Mouse (Mus musculus) stomach, postnatal 0 days (tissue): Measurements from ENCODE around the gene Rin1. TPM values are rescaled to one million over a fixed set of nuclear protein-coding genes. Genes with fewer than 3 reads are reported as not detected.
A peak's percentile ranks its signal among the peaks of the same experiment; 100 is the strongest.

Experiments
- ATAC-seq: fragments of 200-750 bp; cut with Nextera tagmentation; 2 replicates; pipeline ENCODE4 v1.8.0; 2017; ENCODE audit not compliant: low FRiP score, low TSS enrichment
- DNase-seq: peaks from one replicate; pipeline ENCODE4 v3.0.0-alpha.2; 2016; ENCODE audit warnings: low spot score
- H3K27ac ChIP-seq: fragments of 300-500 bp; sonication (generic); replicated peaks from 2 replicates; pipeline ENCODE4 v1.5.1; 2014; ENCODE audit warnings: mild to moderate bottlenecking, control low read depth
- H3K27me3 ChIP-seq: fragments of 300-500 bp; sonication (generic); 2 replicates; pipeline ENCODE4 v1.6.1; 2014; ENCODE audit warnings: low read length; ENCODE audit not compliant: control insufficient read depth, insufficient read depth
- H3K36me3 ChIP-seq: fragments of 300-500 bp; sonication (generic); 2 replicates; pipeline ENCODE4 v1.6.1; 2014; ENCODE audit warnings: low read length, mixed read lengths; ENCODE audit not compliant: control insufficient read depth, insufficient read depth
- H3K4me1 ChIP-seq: fragments of 300-500 bp; sonication (generic); replicated peaks from 2 replicates; pipeline ENCODE4 v1.6.1; 2014; ENCODE audit warnings: antibody characterized with exemption; ENCODE audit not compliant: control insufficient read depth, insufficient read depth
- H3K4me2 ChIP-seq: fragments of 300-500 bp; sonication (generic); replicated peaks from 2 replicates; pipeline ENCODE4 v1.6.1; 2014; ENCODE audit warnings: low read depth, mild to moderate bottlenecking, control low read depth, moderate library complexity
- H3K4me3 ChIP-seq: fragments of 300-500 bp; sonication (generic); 2 replicates; pipeline ENCODE4 v1.5.1; 2014; ENCODE audit warnings: low read depth, low read length, control low read depth
- H3K9ac ChIP-seq: fragments of 300-500 bp; sonication (generic); 2 replicates; pipeline ENCODE4 v1.6.1; 2014; ENCODE audit warnings: mild to moderate bottlenecking, low read length, control low read depth, mixed read lengths
- H3K9me3 ChIP-seq: fragments of 300-500 bp; sonication (generic); 2 replicates; pipeline ENCODE4 v1.6.1; 2016; ENCODE audit warnings: low read length; ENCODE audit not compliant: control insufficient read depth
- CTCF ChIP-seq: IDR thresholded peaks from 2 replicates; pipeline ENCODE4 v1.5.1; 2016; ENCODE audit warnings: antibody characterized with exemption, low read depth, mild to moderate bottlenecking, moderate library complexity
- EP300 ChIP-seq: optimal IDR thresholded peaks from 2 replicates; pipeline ENCODE3; 2016; ENCODE audit warnings: antibody characterized with exemption
- WGBS: fragments of 180-500 bp; shearing (Covaris S2); extraction: QIAGEN DNeasy Blood & Tissue Kit; methylation state at CpG from one replicate; pipeline ENCODE4 v1.1.7; 2014; 5-methylcytosine and 5-hydroxymethylcytosine counted together
- polyA plus RNA-seq: library from polyadenylated mRNA; unstranded; fragments of >200 nt; fragmentation: Nextera tagmentation; extraction: Ambion mirVana; gene quantifications from 2 replicates; pipeline ENCODE4 v1.2.1, GENCODE M21; 2015

The Rin1 gene
- polyA plus RNA-seq, 1 experiment from 2014 or later = 2.6 TPM

DNA sequence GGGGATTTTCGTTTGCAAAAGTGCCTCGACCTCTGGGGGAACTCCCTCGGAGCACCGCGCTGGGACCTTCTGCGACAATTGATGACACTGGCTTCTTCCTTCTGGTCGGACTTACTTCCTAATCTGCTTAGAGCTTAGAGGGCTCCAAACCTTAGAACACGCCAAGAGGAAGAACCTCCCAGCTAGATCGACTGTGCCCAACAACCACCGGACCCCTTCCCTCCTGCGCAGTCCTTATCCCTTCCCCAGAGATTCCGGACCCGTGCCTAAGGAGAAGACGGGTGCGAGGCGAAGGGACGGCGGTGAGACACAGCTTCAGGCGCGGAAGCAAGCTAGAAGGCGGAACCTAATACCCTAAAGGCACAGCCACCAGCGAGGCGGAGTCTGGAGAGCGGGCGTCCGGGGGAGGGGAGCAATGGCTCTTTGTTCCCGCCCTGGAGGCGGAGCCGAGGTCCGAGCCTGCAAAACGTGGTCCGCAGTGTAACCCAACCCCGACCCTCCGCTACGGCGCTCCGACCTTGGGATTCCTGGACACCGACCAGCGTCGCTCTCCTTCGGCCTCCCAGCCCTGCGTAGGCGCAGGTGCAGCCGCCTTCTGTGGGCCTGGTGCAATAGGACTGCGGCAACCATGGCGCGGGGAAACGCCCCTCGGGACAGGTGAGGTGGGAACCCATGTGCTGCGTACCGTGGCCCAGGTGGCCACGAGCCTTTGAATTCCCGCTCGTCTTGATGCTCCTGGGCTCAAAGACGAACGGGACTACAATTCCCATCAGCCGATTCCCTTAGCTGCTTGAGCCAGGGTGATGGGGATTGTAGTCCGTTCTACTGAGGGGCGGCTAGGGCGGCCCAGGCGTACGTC, 26.4 kb upstream of the Rin1 start, which contains the start of gene Slc29a2:
Gene Slc29a2, plus strand, starts transcription at position 240 of the 859 bp plus-strand sequence.
- peak within 1 kb of the TSS; percentile 99 for H3K4me2 ChIP-seq
- DNase-seq (peak; percentile 94), ATAC-seq (peak; percentile 94)
- peak within 1 kb of the TSS; percentile 78 for H3K27ac ChIP-seq
- H3K4me3 ChIP-seq = peak within 1 kb of the TSS; percentile 70
- H3K4me1 ChIP-seq = peaks cover 3% of the 10 kb centered on the region; the same call in 1 of the 2 replicates
- H3K27me3 ChIP-seq = no peaks in the 10 kb centered on the region
- peak; percentile 27; the same call in 1 of the 2 replicates for TF ChIP-seq CTCF
- no peak for TF ChIP-seq EP300
- H3K9me3 ChIP-seq = no peaks in the 10 kb centered on the region
- under 1% methylated on average over 55 of the region's 62 CpGs for WGBS
- no peaks in the 10 kb centered on the region; the same call in 1 of the 2 replicates for H3K36me3 ChIP-seq
- H3K9ac ChIP-seq = peak within 1 kb of the TSS; percentile 67

DNA sequence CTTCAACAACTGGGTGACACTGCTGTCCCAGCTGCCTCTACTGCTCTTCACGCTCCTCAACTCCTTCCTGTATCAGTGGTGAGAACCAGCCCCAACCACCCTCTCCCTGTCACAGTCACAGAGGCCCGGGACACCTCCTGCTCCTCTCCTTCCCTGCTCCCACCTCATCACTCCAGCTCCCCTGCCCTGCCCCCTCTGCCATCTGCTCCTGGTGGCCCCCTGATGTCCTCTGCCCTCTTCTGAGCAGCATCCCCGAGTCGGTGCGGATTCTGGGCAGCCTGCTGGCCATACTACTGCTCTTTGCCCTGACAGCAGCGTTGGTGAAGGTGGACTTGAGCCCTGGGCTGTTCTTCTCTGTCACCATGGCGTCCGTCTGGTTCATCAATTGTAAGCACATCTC, 24.2 kb upstream of the Rin1 start:
- Histone ChIP-seq H3K36me3 (no peaks in the 10 kb centered on the region; the same call in 1 of the 2 replicates), H3K9ac (no peak overlapping the region), H3K9me3 (no peaks in the 10 kb centered on the region), H3K27ac (no peak overlapping the region), H3K4me1 (peaks cover 3% of the 10 kb centered on the region; the same call in 1 of the 2 replicates), H3K4me2 (no peak overlapping the region), H3K27me3 (no peaks in the 10 kb centered on the region), H3K4me3 (no peak overlapping the region)
- TF ChIP-seq CTCF (no peak), EP300 (no peak)
- no peak for ATAC-seq
- DNase-seq = no peak
- WGBS = 94% methylated on average over 8 of the region's 8 CpGs

DNA sequence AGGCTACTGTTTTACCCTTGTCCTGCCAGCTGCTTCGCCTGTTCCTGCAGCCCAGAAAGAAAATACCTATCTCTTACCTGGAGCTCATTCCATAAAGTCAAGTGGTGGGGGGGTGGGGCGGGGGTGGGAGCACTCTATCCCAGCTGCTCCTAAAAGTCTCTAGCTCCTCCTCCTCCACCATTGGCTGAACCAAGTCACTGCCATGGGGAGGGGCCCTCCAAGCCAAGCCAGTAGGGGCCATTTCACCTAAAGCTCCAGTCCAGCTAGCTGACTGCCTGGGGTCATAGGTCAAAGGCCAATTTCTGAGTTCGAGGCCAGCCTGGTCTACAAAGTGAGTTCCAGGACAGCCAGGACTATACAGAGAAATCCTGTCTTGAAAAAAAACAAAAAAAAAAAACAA, 17.6 kb upstream of the Rin1 start:
- no peaks in the 10 kb centered on the region; the same call in 1 of the 2 replicates for H3K36me3 ChIP-seq
- ATAC-seq (no peak), DNase-seq (no peak)
- no peak for TF ChIP-seq EP300
- no peak for TF ChIP-seq CTCF
- H3K9ac ChIP-seq = no peak overlapping the region
- H3K9me3 ChIP-seq = no peaks in the 10 kb centered on the region
- no peaks in the 10 kb centered on the region for H3K27me3 ChIP-seq
- H3K4me3 ChIP-seq = no peak overlapping the region
- no peaks in the 10 kb centered on the region for H3K4me1 ChIP-seq
- H3K4me2 ChIP-seq = no peak overlapping the region
- WGBS = 85% methylated on average over 3 of the region's 3 CpGs
- no peak overlapping the region for H3K27ac ChIP-seq

DNA sequence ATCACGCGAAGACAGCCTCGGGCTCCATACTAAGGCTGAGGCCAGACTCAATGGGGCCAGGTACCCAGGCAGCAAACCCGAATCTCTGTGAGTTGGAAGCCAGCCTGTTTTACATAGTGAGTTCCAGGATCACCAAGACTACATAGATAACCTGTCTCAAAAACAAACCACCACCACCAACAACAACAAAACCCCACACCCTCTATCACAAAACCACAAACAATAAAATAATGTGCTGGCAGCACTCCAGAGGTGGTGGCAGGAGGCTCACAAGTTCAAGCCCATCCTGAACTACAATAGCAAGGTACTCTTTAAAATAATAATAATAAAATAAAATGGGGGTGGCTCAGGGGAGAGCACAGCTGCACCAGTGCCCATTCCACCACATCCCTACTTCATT, 13.7 kb upstream of the Rin1 start:
- peaks cover 6% of the 10 kb centered on the region for H3K4me1 ChIP-seq
- H3K4me3 ChIP-seq = no peak overlapping the region
- no peak overlapping the region for H3K9ac ChIP-seq
- DNase-seq = no peak
- no peaks in the 10 kb centered on the region for H3K9me3 ChIP-seq
- no peaks in the 10 kb centered on the region for H3K36me3 ChIP-seq
- no peak overlapping the region for H3K27ac ChIP-seq
- ATAC-seq = no peak
- TF ChIP-seq CTCF (no peak), EP300 (no peak)
- no peak overlapping the region for H3K4me2 ChIP-seq
- no peaks in the 10 kb centered on the region for H3K27me3 ChIP-seq
- 67% methylated on average over 4 of the region's 4 CpGs for WGBS

DNA sequence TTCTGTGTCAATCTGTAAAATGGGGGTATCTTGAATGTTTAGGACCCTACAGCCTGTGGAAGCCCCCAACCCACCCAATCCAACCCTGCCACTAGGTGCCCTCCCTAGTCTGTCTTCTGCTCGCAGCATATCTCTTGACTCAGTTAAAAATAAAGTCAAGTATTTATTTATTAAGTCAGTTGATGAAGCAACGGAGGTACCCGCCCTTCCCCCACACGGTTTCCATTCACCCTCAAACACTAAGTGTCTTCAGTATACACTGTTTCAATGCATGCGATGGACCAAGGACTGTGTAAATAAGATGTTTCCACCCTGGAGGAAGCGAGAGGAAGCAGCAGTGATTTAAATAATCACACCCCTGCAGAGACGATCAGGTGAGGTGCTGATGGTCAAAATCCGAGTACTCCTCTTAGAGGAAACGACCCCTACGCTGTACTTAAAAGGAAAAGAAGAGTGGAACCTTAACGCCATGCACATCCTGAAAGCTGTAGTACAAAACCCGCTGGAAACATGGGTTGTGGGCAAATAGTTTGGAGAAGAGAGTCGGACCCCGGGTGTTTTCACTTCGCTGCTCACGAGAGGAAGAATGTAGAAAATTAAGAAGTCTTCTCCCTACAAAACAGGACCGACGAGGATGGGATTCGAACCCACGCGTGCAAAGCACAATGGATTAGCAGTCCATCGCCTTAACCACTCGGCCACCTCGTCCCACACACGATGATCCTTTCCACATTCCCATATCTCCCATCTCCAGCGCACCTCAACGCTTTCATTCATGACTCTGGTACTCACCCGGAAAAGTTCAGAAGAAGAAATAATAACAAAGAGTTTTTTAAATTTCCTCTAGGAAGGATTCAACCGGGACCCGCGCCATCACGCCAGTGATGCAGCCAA, 12.4 kb upstream of the Rin1 start:
- Histone ChIP-seq H3K9me3 (no peaks in the 10 kb centered on the region), H3K4me1 (peaks cover 6% of the 10 kb centered on the region), H3K4me2 (peak overlapping the region; percentile 96), H3K27ac (peak overlapping the region; percentile 67; the same call in 1 of the 2 replicates), H3K9ac (peak overlapping the region; percentile 89), H3K36me3 (no peaks in the 10 kb centered on the region), H3K27me3 (no peaks in the 10 kb centered on the region), H3K4me3 (peak overlapping the region; percentile 73)
- WGBS = 2% methylated on average over 32 of the region's 32 CpGs
- DNase-seq (peak; percentile 71), ATAC-seq (no peak; the same call in 1 of the 2 replicates)
- TF ChIP-seq EP300 (no peak), CTCF (no peak)
